Mouse (Mus musculus): ENCODE data around the gene Kcnk10. TPM values are rescaled to one million over a fixed set of nuclear protein-coding genes. Genes with fewer than 3 reads are reported as not detected.

The Kcnk10 gene
- polyA plus RNA-seq, 1 experiment: not detected

- Histone ChIP-seq H3K9me3 (peaks cover 10% of the 10 kb centered on the region; the same call in 1 of the 2 replicates), H3K4me3 (replicated peaks) (no peak overlapping the region), H3K36me3 (replicated peaks; ENCODE audit: low read length) (no peaks in the 10 kb centered on the region), H3K27me3 (replicated peaks) (no peaks in the 10 kb centered on the region), H3K4me1 (no peaks in the 10 kb centered on the region)
- no peak for TF ChIP-seq FLI1 (IDR thresholded peaks at IDR 0.05; ENCODE audit: low read length)
- no peak for TF ChIP-seq GATA1 (IDR thresholded peaks at IDR 0.05; ENCODE audit: borderline replicate concordance, low read length)
Measured at GRCm38 (mm10) chr12:98444860-98445259, 133.2 kb downstream of the Kcnk10 start.

GRCm38 (mm10) chr12:98443754-98444153 lies 134.4 kb downstream of the Kcnk10 start:
- no peak overlapping the region for H3K4me3 ChIP-seq (replicated peaks)
- no peak for TF ChIP-seq GATA1 (IDR thresholded peaks at IDR 0.05; ENCODE audit: borderline replicate concordance, low read length)
- TF ChIP-seq FLI1 (IDR thresholded peaks at IDR 0.05; ENCODE audit: low read length): no peak
- H3K36me3 ChIP-seq (replicated peaks; ENCODE audit: low read length): no peaks in the 10 kb centered on the region
- no peaks in the 10 kb centered on the region for H3K4me1 ChIP-seq
- peaks cover 13% of the 10 kb centered on the region; the same call in 1 of the 2 replicates for H3K9me3 ChIP-seq
- H3K27me3 ChIP-seq (replicated peaks): no peaks in the 10 kb centered on the region

GRCm38 (mm10) chr12:98438080-98438479 lies 140.0 kb downstream of the Kcnk10 start:
- peaks cover 17% of the 10 kb centered on the region; the same call in 1 of the 2 replicates for H3K9me3 ChIP-seq
- TF ChIP-seq FLI1 (IDR thresholded peaks at IDR 0.05; ENCODE audit: low read length): no peak
- no peak for TF ChIP-seq GATA1 (IDR thresholded peaks at IDR 0.05; ENCODE audit: borderline replicate concordance, low read length)

GRCm38 (mm10) chr12:98430683-98431082 lies 147.4 kb downstream of the Kcnk10 start:
- no peak for TF ChIP-seq GATA1 (IDR thresholded peaks at IDR 0.05; ENCODE audit: borderline replicate concordance, low read length)
- TF ChIP-seq FLI1 (IDR thresholded peaks at IDR 0.05; ENCODE audit: low read length): no peak
- no peaks in the 10 kb centered on the region for H3K27me3 ChIP-seq (replicated peaks)
- H3K36me3 ChIP-seq (replicated peaks; ENCODE audit: low read length): no peaks in the 10 kb centered on the region
- H3K9me3 ChIP-seq: peaks cover 17% of the 10 kb centered on the region; the same call in 1 of the 2 replicates
- no peak overlapping the region for H3K4me3 ChIP-seq (replicated peaks)
- H3K4me1 ChIP-seq: no peaks in the 10 kb centered on the region

More at GRCm38 (mm10) chr12:98438080-98438479, 140.0 kb downstream of the Kcnk10 start:
- H3K36me3 ChIP-seq (replicated peaks; ENCODE audit: low read length): no peaks in the 10 kb centered on the region
- no peaks in the 10 kb centered on the region for H3K27me3 ChIP-seq (replicated peaks)
- H3K4me3 ChIP-seq (replicated peaks): no peak overlapping the region
- no peaks in the 10 kb centered on the region for H3K4me1 ChIP-seq

GRCm38 (mm10) chr12:98421340-98421739 lies 156.8 kb downstream of the Kcnk10 start:
- Histone ChIP-seq H3K27me3 (replicated peaks) (no peaks in the 10 kb centered on the region), H3K4me3 (replicated peaks) (no peak overlapping the region)
- TF ChIP-seq FLI1 (IDR thresholded peaks at IDR 0.05; ENCODE audit: low read length): no peak
- TF ChIP-seq GATA1 (IDR thresholded peaks at IDR 0.05; ENCODE audit: borderline replicate concordance, low read length): no peak

GRCm38 (mm10) chr12:98419849-98420248 lies 158.3 kb downstream of the Kcnk10 start:
- Histone ChIP-seq H3K27me3 (replicated peaks) (no peaks in the 10 kb centered on the region), H3K4me3 (replicated peaks) (no peak overlapping the region), H3K36me3 (replicated peaks; ENCODE audit: low read length) (no peaks in the 10 kb centered on the region), H3K9me3 (peaks cover 3% of the 10 kb centered on the region; the same call in 1 of the 2 replicates), H3K4me1 (no peaks in the 10 kb centered on the region)
- no peak for TF ChIP-seq GATA1 (IDR thresholded peaks at IDR 0.05; ENCODE audit: borderline replicate concordance, low read length)

More at GRCm38 (mm10) chr12:98421340-98421739, 156.8 kb downstream of the Kcnk10 start:
- no peaks in the 10 kb centered on the region for H3K4me1 ChIP-seq
- peaks cover 3% of the 10 kb centered on the region; the same call in 1 of the 2 replicates for H3K9me3 ChIP-seq
- H3K36me3 ChIP-seq (replicated peaks; ENCODE audit: low read length): no peaks in the 10 kb centered on the region

GRCm38 (mm10) chr12:98409580-98409979 lies 168.5 kb downstream of the Kcnk10 start:
- Histone ChIP-seq H3K9me3 (no peaks in the 10 kb centered on the region), H3K36me3 (replicated peaks; ENCODE audit: low read length) (no peaks in the 10 kb centered on the region), H3K4me1 (no peaks in the 10 kb centered on the region), H3K27me3 (replicated peaks) (no peaks in the 10 kb centered on the region), H3K4me3 (replicated peaks) (no peak overlapping the region)
- TF ChIP-seq FLI1 (IDR thresholded peaks at IDR 0.05; ENCODE audit: low read length): no peak
- TF ChIP-seq GATA1 (IDR thresholded peaks at IDR 0.05; ENCODE audit: borderline replicate concordance, low read length): no peak

- TF ChIP-seq GATA1 (IDR thresholded peaks at IDR 0.05; ENCODE audit: borderline replicate concordance, low read length) (no peak), FLI1 (IDR thresholded peaks at IDR 0.05; ENCODE audit: low read length) (no peak)
- H3K4me3 ChIP-seq (replicated peaks): no peak overlapping the region
- no peaks in the 10 kb centered on the region for H3K4me1 ChIP-seq
- H3K27me3 ChIP-seq (replicated peaks): no peaks in the 10 kb centered on the region
- no peaks in the 10 kb centered on the region for H3K9me3 ChIP-seq
- no peaks in the 10 kb centered on the region for H3K36me3 ChIP-seq (replicated peaks; ENCODE audit: low read length)
Measured at GRCm38 (mm10) chr12:98406598-98406997, 171.5 kb downstream of the Kcnk10 start.

GRCm38 (mm10) chr12:98406076-98406475 lies 172.0 kb downstream of the Kcnk10 start:
- H3K9me3 ChIP-seq: no peaks in the 10 kb centered on the region
- H3K4me1 ChIP-seq: no peaks in the 10 kb centered on the region
- no peak overlapping the region for H3K4me3 ChIP-seq (replicated peaks)
- TF ChIP-seq FLI1 (IDR thresholded peaks at IDR 0.05; ENCODE audit: low read length): no peak
- TF ChIP-seq GATA1 (IDR thresholded peaks at IDR 0.05; ENCODE audit: borderline replicate concordance, low read length): no peak
- H3K36me3 ChIP-seq (replicated peaks; ENCODE audit: low read length): no peaks in the 10 kb centered on the region
- no peaks in the 10 kb centered on the region for H3K27me3 ChIP-seq (replicated peaks)

- no peaks in the 10 kb centered on the region for H3K4me1 ChIP-seq
- H3K27me3 ChIP-seq (replicated peaks): no peaks in the 10 kb centered on the region
- peaks cover 15% of the 10 kb centered on the region; the same call in 1 of the 2 replicates for H3K9me3 ChIP-seq
- H3K4me3 ChIP-seq (replicated peaks): no peak overlapping the region
- no peaks in the 10 kb centered on the region for H3K36me3 ChIP-seq (replicated peaks; ENCODE audit: low read length)
- TF ChIP-seq GATA1 (IDR thresholded peaks at IDR 0.05; ENCODE audit: borderline replicate concordance, low read length) (no peak), FLI1 (IDR thresholded peaks at IDR 0.05; ENCODE audit: low read length) (no peak)
Measured at GRCm38 (mm10) chr12:98396586-98396985, 181.5 kb downstream of the Kcnk10 start.

Data from megakaryocyte, embryonic 14.5 days (primary cell).